Mouse (Mus musculus) olfactory bulb, adult 2 months (tissue): ENCODE data around the gene Pla1a.

ENCODE experiments used
- CTCF ChIP-seq: fragments of 200-500 bp; IDR thresholded peaks from 2 replicates; pipeline ENCODE4 v1.5.1; 2012; ENCODE audit warnings: low read depth, mild to moderate bottlenecking, low read length, moderate library complexity; ENCODE audit not compliant: insufficient read depth
- POLR2A ChIP-seq: fragments of 200-500 bp; IDR thresholded peaks from 2 replicates; pipeline ENCODE4 v1.6.1; 2012; ENCODE audit warnings: mild to moderate bottlenecking, low read depth, low read length, moderate library complexity; ENCODE audit not compliant: insufficient read depth

DNA sequence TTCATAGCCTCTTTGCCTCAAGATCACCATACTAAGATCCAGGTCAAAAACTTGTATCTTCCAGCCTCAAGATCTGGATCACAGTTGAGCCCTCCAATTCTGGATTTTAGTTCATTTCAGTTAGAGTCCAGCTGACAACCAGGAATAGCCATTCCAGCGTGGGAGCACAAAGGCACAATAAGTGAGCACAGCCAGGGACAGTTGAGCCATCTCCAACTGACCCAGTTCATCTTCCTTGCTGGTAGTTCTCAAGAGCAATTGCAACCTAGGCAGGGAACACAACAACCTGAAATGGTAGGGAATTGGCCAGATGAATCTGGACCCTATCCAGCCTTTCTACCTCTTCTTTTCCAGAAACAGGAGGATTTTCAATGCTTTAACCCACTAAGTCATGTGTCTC is 6.2 kb upstream of the Pla1a start:
- TF ChIP-seq POLR2A: no peak
- TF ChIP-seq CTCF: no peak
